Mouse (Mus musculus) telencephalon, adult 2 months (tissue): ENCODE measurements around the gene Cadm4.
"Not testable (repeated sequence)": the region's sequence is repeated elsewhere in the genome, so short reads cannot be mapped to it uniquely, and the experiment has no call there.

ENCODE experiments used
- DNase-seq: peaks from one replicate; pipeline ENCODE4 v3.0.0-alpha.2; 2011; ENCODE audit warnings: low read depth, low spot score

Gene Cadm4

GRCm38 (mm10) chr7:24500929-24501328, 19.1 kb downstream of the Cadm4 start:
- no peak for DNase-seq

GRCm38 (mm10) chr7:24501492-24501891, 19.7 kb downstream of the Cadm4 start:
- DNase-seq = no peak

- DNase-seq = no peak
Observed at GRCm38 (mm10) chr7:24504004-24504403, 22.2 kb downstream of the Cadm4 start.

GRCm38 (mm10) chr7:24504868-24505267, 23.0 kb downstream of the Cadm4 start:
- no peak for DNase-seq

- no peak for DNase-seq
Observed at GRCm38 (mm10) chr7:24505447-24506064, 23.7 kb downstream of the Cadm4 start.

GRCm38 (mm10) chr7:24506065-24506459, 24.2 kb downstream of the Cadm4 start:
- DNase-seq = no peak

GRCm38 (mm10) chr7:24506476-24506837, 24.6 kb downstream of the Cadm4 start:
- no peak for DNase-seq

- DNase-seq = peak; percentile 88
Observed at GRCm38 (mm10) chr7:24506838-24507725, 25.3 kb downstream of the Cadm4 start, which contains the start of gene Zfp428. Zfp428 (plus strand) TSS chr7:24507006.

GRCm38 (mm10) chr7:24507726-24508114, 25.9 kb downstream of the Cadm4 start:
- DNase-seq = no peak

GRCm38 (mm10) chr7:24512355-24512754, 30.5 kb downstream of the Cadm4 start, which contains the start of gene AC161166.1:
AC161166.1 (minus strand) TSS chr7:24512455.
- DNase-seq = no peak

- not testable (repeated sequence) for DNase-seq
Observed at GRCm38 (mm10) chr7:24516319-24516718, 34.5 kb downstream of the Cadm4 start.

- DNase-seq = no peak
Observed at GRCm38 (mm10) chr7:24517077-24517476, 35.3 kb downstream of the Cadm4 start.

- DNase-seq = peak; percentile 83
Observed at GRCm38 (mm10) chr7:24517654-24518053, 35.8 kb downstream of the Cadm4 start.

- no peak for DNase-seq
Observed at GRCm38 (mm10) chr7:24519130-24519529, 37.3 kb downstream of the Cadm4 start.

GRCm38 (mm10) chr7:24520054-24520453, 38.2 kb downstream of the Cadm4 start:
- DNase-seq = not testable (repeated sequence)

GRCm38 (mm10) chr7:24522805-24523204, 41.0 kb downstream of the Cadm4 start:
- no peak for DNase-seq

- DNase-seq = no peak
Observed at GRCm38 (mm10) chr7:24523723-24524122, 41.9 kb downstream of the Cadm4 start.

GRCm38 (mm10) chr7:24524978-24525377, 43.2 kb downstream of the Cadm4 start:
- no peak for DNase-seq

GRCm38 (mm10) chr7:24525686-24526420, 44.0 kb downstream of the Cadm4 start:
- DNase-seq = no peak

GRCm38 (mm10) chr7:24528861-24529260, 47.0 kb downstream of the Cadm4 start:
- no peak for DNase-seq

GRCm38 (mm10) chr7:24529580-24529979, 47.8 kb downstream of the Cadm4 start:
- DNase-seq = no peak
